Mouse (Mus musculus): Measurements from ENCODE around the gene Amhr2. TPM values are rescaled to one million over a fixed set of nuclear protein-coding genes. Genes with fewer than 3 reads are reported as not detected.

Amhr2 gene
- polyA plus RNA-seq, 1 experiment from 2014 or later, result 0.18 TPM

GRCm38 (mm10) chr15:102442490-102442889, 2.7 kb upstream of the Amhr2 start:
- peak; percentile 79 for DNase-seq (ENCODE audit: low spot score)

GRCm38 (mm10) chr15:102446448-102446847, 1.3 kb downstream of the Amhr2 start:
- Histone ChIP-seq H3K9me3 (no peaks in the 10 kb centered on the region), H3K4me1 (replicated peaks) (peaks cover 4% of the 10 kb centered on the region), H3K27ac (no peak overlapping the region), H3K36me3 (no peaks in the 10 kb centered on the region), H3K27me3 (ENCODE audit: insufficient read depth, poor library complexity, severe bottlenecking) (no peaks in the 10 kb centered on the region), H3K4me3 (no peak overlapping the region)
- WGBS, result 59% methylated on average over 6 of the region's 6 CpGs
- no peak for DNase-seq (ENCODE audit: low spot score)

More at GRCm38 (mm10) chr15:102442490-102442889, 2.7 kb upstream of the Amhr2 start:
- H3K27ac ChIP-seq, result no peak overlapping the region
- H3K36me3 ChIP-seq, result peaks cover 8% of the 10 kb centered on the region; the same call in 1 of the 2 replicates
- no peaks in the 10 kb centered on the region for H3K27me3 ChIP-seq (ENCODE audit: insufficient read depth, poor library complexity, severe bottlenecking)
- H3K9me3 ChIP-seq, result no peaks in the 10 kb centered on the region
- H3K4me1 ChIP-seq (replicated peaks), result peaks cover 4% of the 10 kb centered on the region
- WGBS, result 46% methylated on average over 2 of the region's 2 CpGs
- no peak overlapping the region for H3K4me3 ChIP-seq

- H3K27me3 ChIP-seq (ENCODE audit: insufficient read depth, poor library complexity, severe bottlenecking), result no peaks in the 10 kb centered on the region
- H3K4me1 ChIP-seq (replicated peaks), result peaks cover 4% of the 10 kb centered on the region
- no peak overlapping the region for H3K27ac ChIP-seq
- no peak overlapping the region for H3K4me3 ChIP-seq
- 71% methylated on average over 8 of the region's 8 CpGs for WGBS
- no peaks in the 10 kb centered on the region for H3K9me3 ChIP-seq
- DNase-seq (ENCODE audit: low spot score), result no peak
- H3K36me3 ChIP-seq, result no peaks in the 10 kb centered on the region
Observed at GRCm38 (mm10) chr15:102449366-102449765, 4.2 kb downstream of the Amhr2 start.

- Histone ChIP-seq H3K27ac (no peak overlapping the region), H3K4me3 (no peak overlapping the region)
Observed at GRCm38 (mm10) chr15:102450928-102451327, 5.8 kb downstream of the Amhr2 start.

GRCm38 (mm10) chr15:102451666-102452430, 6.7 kb downstream of the Amhr2 start:
- H3K9me3 ChIP-seq, result no peaks in the 10 kb centered on the region
- 84% methylated on average over 26 of the region's 26 CpGs for WGBS
- no peaks in the 10 kb centered on the region for H3K27me3 ChIP-seq (ENCODE audit: insufficient read depth, poor library complexity, severe bottlenecking)
- peaks cover 5% of the 10 kb centered on the region for H3K4me1 ChIP-seq (replicated peaks)
- no peaks in the 10 kb centered on the region for H3K36me3 ChIP-seq
- DNase-seq (ENCODE audit: low spot score), result no peak
- H3K4me3 ChIP-seq, result no peak overlapping the region
- H3K27ac ChIP-seq, result no peak overlapping the region

More at GRCm38 (mm10) chr15:102450928-102451327, 5.8 kb downstream of the Amhr2 start:
- no peaks in the 10 kb centered on the region for H3K27me3 ChIP-seq (ENCODE audit: insufficient read depth, poor library complexity, severe bottlenecking)
- DNase-seq (ENCODE audit: low spot score), result no peak
- no peaks in the 10 kb centered on the region for H3K36me3 ChIP-seq
- H3K9me3 ChIP-seq, result no peaks in the 10 kb centered on the region
- 37% methylated on average over 7 of the region's 7 CpGs for WGBS
- peaks cover 6% of the 10 kb centered on the region for H3K4me1 ChIP-seq (replicated peaks)

- H3K4me3 ChIP-seq, result no peak overlapping the region
- H3K9me3 ChIP-seq, result no peaks in the 10 kb centered on the region
- H3K27me3 ChIP-seq (ENCODE audit: insufficient read depth, poor library complexity, severe bottlenecking), result no peaks in the 10 kb centered on the region
- 35% methylated on average over 6 of the region's 6 CpGs for WGBS
- no peaks in the 10 kb centered on the region for H3K36me3 ChIP-seq
- H3K4me1 ChIP-seq (replicated peaks), result peaks cover 28% of the 10 kb centered on the region
- DNase-seq (ENCODE audit: low spot score), result peak; percentile 18
- H3K27ac ChIP-seq, result no peak overlapping the region
Observed at GRCm38 (mm10) chr15:102455993-102456392, 10.8 kb downstream of the Amhr2 start.

- H3K36me3 ChIP-seq, result peaks cover 11% of the 10 kb centered on the region; the same call in 1 of the 2 replicates
- WGBS, result 73% methylated on average over 5 of the region's 5 CpGs
- peak overlapping the region; percentile 57 for H3K4me3 ChIP-seq
- no peaks in the 10 kb centered on the region for H3K9me3 ChIP-seq
- H3K4me1 ChIP-seq (replicated peaks), result peaks cover 33% of the 10 kb centered on the region
- H3K27me3 ChIP-seq (ENCODE audit: insufficient read depth, poor library complexity, severe bottlenecking), result no peaks in the 10 kb centered on the region
- peak overlapping the region; percentile 81 for H3K27ac ChIP-seq
- DNase-seq (ENCODE audit: low spot score), result no peak
Observed at GRCm38 (mm10) chr15:102458050-102458736, 13.0 kb downstream of the Amhr2 start.

GRCm38 (mm10) chr15:102458904-102459317, 13.7 kb downstream of the Amhr2 start, which contains the start of gene Prr13:
Prr13 (plus strand) TSS chr15:102459028.
- WGBS, result under 1% methylated on average over 19 of the region's 19 CpGs
- Histone ChIP-seq H3K27me3 (ENCODE audit: insufficient read depth, poor library complexity, severe bottlenecking) (no peaks in the 10 kb centered on the region), H3K36me3 (peaks cover 16% of the 10 kb centered on the region; the same call in 1 of the 2 replicates), H3K4me1 (replicated peaks) (peaks cover 33% of the 10 kb centered on the region), H3K4me3 (peak within 1 kb of the TSS; percentile 57), H3K9me3 (no peaks in the 10 kb centered on the region), H3K27ac (peak within 1 kb of the TSS; percentile 81)
- DNase-seq (ENCODE audit: low spot score), result peak; percentile 88

- H3K4me3 ChIP-seq, result peak overlapping the region; percentile 57
- no peak for DNase-seq (ENCODE audit: low spot score)
- peaks cover 33% of the 10 kb centered on the region for H3K4me1 ChIP-seq (replicated peaks)
- H3K27me3 ChIP-seq (ENCODE audit: insufficient read depth, poor library complexity, severe bottlenecking), result no peaks in the 10 kb centered on the region
- H3K36me3 ChIP-seq, result peaks cover 16% of the 10 kb centered on the region; the same call in 1 of the 2 replicates
- peak overlapping the region; percentile 81 for H3K27ac ChIP-seq
- WGBS, result 32% methylated on average over 6 of the region's 6 CpGs
- no peaks in the 10 kb centered on the region for H3K9me3 ChIP-seq
Observed at GRCm38 (mm10) chr15:102459381-102459780, 14.2 kb downstream of the Amhr2 start.

GRCm38 (mm10) chr15:102459847-102460246, 14.7 kb downstream of the Amhr2 start:
- WGBS, result 71% methylated on average over 5 of the region's 5 CpGs
- no peak overlapping the region for H3K27ac ChIP-seq
- H3K27me3 ChIP-seq (ENCODE audit: insufficient read depth, poor library complexity, severe bottlenecking), result no peaks in the 10 kb centered on the region
- peak overlapping the region; percentile 57; the same call in 1 of the 2 replicates for H3K4me3 ChIP-seq
- peaks cover 16% of the 10 kb centered on the region; the same call in 1 of the 2 replicates for H3K36me3 ChIP-seq
- no peak for DNase-seq (ENCODE audit: low spot score)
- H3K9me3 ChIP-seq, result no peaks in the 10 kb centered on the region
- H3K4me1 ChIP-seq (replicated peaks), result peaks cover 33% of the 10 kb centered on the region

GRCm38 (mm10) chr15:102460409-102460808, 15.2 kb downstream of the Amhr2 start:
- Histone ChIP-seq H3K9me3 (no peaks in the 10 kb centered on the region), H3K4me3 (peak overlapping the region; percentile 57), H3K27ac (peak overlapping the region; percentile 30), H3K27me3 (ENCODE audit: insufficient read depth, poor library complexity, severe bottlenecking) (no peaks in the 10 kb centered on the region), H3K36me3 (peaks cover 16% of the 10 kb centered on the region; the same call in 1 of the 2 replicates), H3K4me1 (replicated peaks) (peaks cover 33% of the 10 kb centered on the region)
- WGBS, result 81% methylated on average over 12 of the region's 12 CpGs
- no peak for DNase-seq (ENCODE audit: low spot score)

- H3K27me3 ChIP-seq (ENCODE audit: insufficient read depth, poor library complexity, severe bottlenecking), result no peaks in the 10 kb centered on the region
- peaks cover 31% of the 10 kb centered on the region for H3K4me1 ChIP-seq (replicated peaks)
- DNase-seq (ENCODE audit: low spot score), result no peak
- WGBS, result 74% methylated on average over 4 of the region's 4 CpGs
- H3K27ac ChIP-seq, result peak overlapping the region; percentile 30; the same call in 1 of the 2 replicates
- no peaks in the 10 kb centered on the region for H3K9me3 ChIP-seq
- peak overlapping the region; percentile 57; the same call in 1 of the 2 replicates for H3K4me3 ChIP-seq
- H3K36me3 ChIP-seq, result peaks cover 16% of the 10 kb centered on the region; the same call in 1 of the 2 replicates
Observed at GRCm38 (mm10) chr15:102460971-102461370, 15.8 kb downstream of the Amhr2 start.

All from hindbrain, embryonic 10.5 days (tissue).